Mouse (Mus musculus): ENCODE measurements around the gene Stx8. TPM values are rescaled to one million over a fixed set of nuclear protein-coding genes. Genes with fewer than 3 reads are reported as not detected.

Gene Stx8
- polyA plus RNA-seq, 1 experiment = 60.8 TPM

GRCm38 (mm10) chr11:68208582-68208981, 242.6 kb downstream of the Stx8 start:
- Histone ChIP-seq H3K4me1 (ENCODE audit: control insufficient read depth, insufficient read depth, insufficient read length, low read length) (peaks cover 11% of the 10 kb centered on the region), H3K27ac (replicated peaks; ENCODE audit: low read depth, low read length) (0 out of 2 replicates have a peak overlapping the region, but pooled peaks have one; percentile 19), H3K4me3 (ENCODE audit: insufficient read depth, low read depth, low read length) (no peak overlapping the region)

- Histone ChIP-seq H3K4me1 (ENCODE audit: control insufficient read depth, insufficient read depth, insufficient read length, low read length) (peaks cover 11% of the 10 kb centered on the region), H3K4me3 (ENCODE audit: insufficient read depth, low read depth, low read length) (no peak overlapping the region), H3K27ac (replicated peaks; ENCODE audit: low read depth, low read length) (no peak overlapping the region)
These were observed 243.5 kb downstream of the Stx8 start for GRCm38 (mm10) chr11:68209506-68209905.

- no peak overlapping the region for H3K4me3 ChIP-seq (ENCODE audit: insufficient read depth, low read depth, low read length)
- H3K27ac ChIP-seq (replicated peaks; ENCODE audit: low read depth, low read length) = no peak overlapping the region
These were observed 244.7 kb downstream of the Stx8 start for GRCm38 (mm10) chr11:68210714-68211113.

GRCm38 (mm10) chr11:68211924-68212578, 246.1 kb downstream of the Stx8 start:
- no peak overlapping the region for H3K4me3 ChIP-seq (ENCODE audit: insufficient read depth, low read depth, low read length)
- H3K4me1 ChIP-seq (ENCODE audit: control insufficient read depth, insufficient read depth, insufficient read length, low read length) = peaks cover 19% of the 10 kb centered on the region
- H3K27ac ChIP-seq (replicated peaks; ENCODE audit: low read depth, low read length) = no peak overlapping the region

More at GRCm38 (mm10) chr11:68210714-68211113, 244.7 kb downstream of the Stx8 start:
- H3K4me1 ChIP-seq (ENCODE audit: control insufficient read depth, insufficient read depth, insufficient read length, low read length) = peaks cover 17% of the 10 kb centered on the region

GRCm38 (mm10) chr11:68213896-68214295, 247.9 kb downstream of the Stx8 start:
- H3K4me3 ChIP-seq (ENCODE audit: insufficient read depth, low read depth, low read length) = no peak overlapping the region
- peaks cover 11% of the 10 kb centered on the region; the same call in 1 of the 2 replicates for H3K4me1 ChIP-seq (ENCODE audit: control insufficient read depth, insufficient read depth, insufficient read length, low read length)
- no peak overlapping the region for H3K27ac ChIP-seq (replicated peaks; ENCODE audit: low read depth, low read length)

- H3K27ac ChIP-seq (replicated peaks; ENCODE audit: low read depth, low read length) = no peak overlapping the region
- H3K4me1 ChIP-seq (ENCODE audit: control insufficient read depth, insufficient read depth, insufficient read length, low read length) = peaks cover 11% of the 10 kb centered on the region; the same call in 1 of the 2 replicates
- no peak overlapping the region for H3K4me3 ChIP-seq (ENCODE audit: insufficient read depth, low read depth, low read length)
These were observed 248.7 kb downstream of the Stx8 start for GRCm38 (mm10) chr11:68214496-68215205.

GRCm38 (mm10) chr11:68215206-68215912, 249.4 kb downstream of the Stx8 start:
- Histone ChIP-seq H3K4me3 (ENCODE audit: insufficient read depth, low read depth, low read length) (no peak overlapping the region), H3K27ac (replicated peaks; ENCODE audit: low read depth, low read length) (no peak overlapping the region), H3K4me1 (ENCODE audit: control insufficient read depth, insufficient read depth, insufficient read length, low read length) (peaks cover 11% of the 10 kb centered on the region; the same call in 1 of the 2 replicates)

- Histone ChIP-seq H3K27ac (replicated peaks; ENCODE audit: low read depth, low read length) (no peak overlapping the region), H3K4me3 (ENCODE audit: insufficient read depth, low read depth, low read length) (no peak overlapping the region)
These were observed 250.0 kb downstream of the Stx8 start for GRCm38 (mm10) chr11:68216041-68216440.

GRCm38 (mm10) chr11:68220733-68221132, 254.7 kb downstream of the Stx8 start:
- Histone ChIP-seq H3K27ac (replicated peaks; ENCODE audit: low read depth, low read length) (no peak overlapping the region), H3K4me3 (ENCODE audit: insufficient read depth, low read depth, low read length) (no peak overlapping the region), H3K4me1 (ENCODE audit: control insufficient read depth, insufficient read depth, insufficient read length, low read length) (0 out of 2 replicates have a peak, but pooled peaks cover 2% of the 10 kb centered on the region)

More at GRCm38 (mm10) chr11:68216041-68216440, 250.0 kb downstream of the Stx8 start:
- H3K4me1 ChIP-seq (ENCODE audit: control insufficient read depth, insufficient read depth, insufficient read length, low read length) = peaks cover 11% of the 10 kb centered on the region; the same call in 1 of the 2 replicates

GRCm38 (mm10) chr11:68222209-68222608, 256.2 kb downstream of the Stx8 start:
- Histone ChIP-seq H3K27ac (replicated peaks; ENCODE audit: low read depth, low read length) (no peak overlapping the region), H3K4me3 (ENCODE audit: insufficient read depth, low read depth, low read length) (no peak overlapping the region), H3K4me1 (ENCODE audit: control insufficient read depth, insufficient read depth, insufficient read length, low read length) (no peaks in the 10 kb centered on the region)

- no peak overlapping the region for H3K27ac ChIP-seq (replicated peaks; ENCODE audit: low read depth, low read length)
- no peak overlapping the region for H3K4me3 ChIP-seq (ENCODE audit: insufficient read depth, low read depth, low read length)
- no peaks in the 10 kb centered on the region for H3K4me1 ChIP-seq (ENCODE audit: control insufficient read depth, insufficient read depth, insufficient read length, low read length)
These were observed 257.1 kb downstream of the Stx8 start for GRCm38 (mm10) chr11:68223143-68223542.

GRCm38 (mm10) chr11:68226654-68227057, 260.7 kb downstream of the Stx8 start:
- H3K4me3 ChIP-seq (ENCODE audit: insufficient read depth, low read depth, low read length) = no peak overlapping the region
- no peaks in the 10 kb centered on the region for H3K4me1 ChIP-seq (ENCODE audit: control insufficient read depth, insufficient read depth, insufficient read length, low read length)
- no peak overlapping the region for H3K27ac ChIP-seq (replicated peaks; ENCODE audit: low read depth, low read length)

GRCm38 (mm10) chr11:68227837-68228236, 261.8 kb downstream of the Stx8 start:
- H3K4me3 ChIP-seq (ENCODE audit: insufficient read depth, low read depth, low read length) = no peak overlapping the region
- no peak overlapping the region for H3K27ac ChIP-seq (replicated peaks; ENCODE audit: low read depth, low read length)
- no peaks in the 10 kb centered on the region for H3K4me1 ChIP-seq (ENCODE audit: control insufficient read depth, insufficient read depth, insufficient read length, low read length)

GRCm38 (mm10) chr11:68228941-68229665, 263.1 kb downstream of the Stx8 start:
- H3K27ac ChIP-seq (replicated peaks; ENCODE audit: low read depth, low read length) = no peak overlapping the region
- H3K4me3 ChIP-seq (ENCODE audit: insufficient read depth, low read depth, low read length) = no peak overlapping the region
- H3K4me1 ChIP-seq (ENCODE audit: control insufficient read depth, insufficient read depth, insufficient read length, low read length) = no peaks in the 10 kb centered on the region

GRCm38 (mm10) chr11:68231558-68231957, 265.6 kb downstream of the Stx8 start:
- H3K4me3 ChIP-seq (ENCODE audit: insufficient read depth, low read depth, low read length) = no peak overlapping the region
- H3K4me1 ChIP-seq (ENCODE audit: control insufficient read depth, insufficient read depth, insufficient read length, low read length) = no peaks in the 10 kb centered on the region
- no peak overlapping the region for H3K27ac ChIP-seq (replicated peaks; ENCODE audit: low read depth, low read length)

Measured in brown adipose tissue, adult 24 weeks (tissue).